Mouse (Mus musculus): Measurements from ENCODE around the gene Rtcb. TPM values are rescaled to one million over a fixed set of nuclear protein-coding genes. Genes with fewer than 3 reads are reported as not detected.

Gene Rtcb
- 110 and 131 TPM in 2 replicates for polyA plus RNA-seq (2015; fragmentation: Nextera tagmentation; extraction: Ambion mirVana)

DNA sequence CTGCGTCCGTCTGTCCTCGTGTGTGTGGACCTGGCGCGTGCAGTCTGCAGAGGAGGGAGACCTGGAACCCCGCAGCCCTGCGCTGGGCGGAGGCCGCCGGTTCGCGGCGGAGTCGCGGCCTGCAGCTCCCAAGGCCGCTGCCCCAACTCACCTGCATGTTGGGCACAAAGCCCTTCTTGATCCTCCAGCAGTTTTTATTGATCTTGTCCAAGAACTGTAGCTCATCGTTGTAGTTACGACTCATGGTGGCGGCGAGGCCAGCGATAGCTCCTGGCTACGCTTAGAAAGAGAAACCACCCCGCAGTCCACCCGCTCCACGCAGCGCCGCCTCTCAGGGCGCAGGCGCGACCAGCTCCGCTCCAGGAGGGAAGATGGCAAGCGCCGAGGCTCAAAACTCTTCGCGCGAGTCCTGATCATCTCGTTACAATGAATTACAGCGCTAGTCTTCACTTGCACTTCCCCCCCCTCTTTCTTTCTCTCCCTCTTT lies at the start of gene Rtcb:
Gene Rtcb (minus strand): TSS at position 360 of the 487 bp plus-strand sequence.
- Histone ChIP-seq H3K4me3 (peak within 1 kb of the TSS; percentile 93), H3K4me1 (replicated peaks) (peaks cover 8% of the 10 kb centered on the region), H3K9ac (peak within 1 kb of the TSS; percentile 96), H3K4me2 (peak within 1 kb of the TSS; percentile 71), H3K9me3 (replicated peaks) (no peaks in the 10 kb centered on the region), H3K27ac (peak within 1 kb of the TSS; percentile 78), H3K36me3 (peaks cover 18% of the 10 kb centered on the region), H3K27me3 (no peaks in the 10 kb centered on the region)
- under 1% methylated on average over 38 of the region's 38 CpGs for WGBS
- ATAC-seq (replicated peaks; ENCODE audit: insufficient number of reproducible peaks, insufficient read depth, low FRiP score, low read depth), result peak; percentile 85

DNA sequence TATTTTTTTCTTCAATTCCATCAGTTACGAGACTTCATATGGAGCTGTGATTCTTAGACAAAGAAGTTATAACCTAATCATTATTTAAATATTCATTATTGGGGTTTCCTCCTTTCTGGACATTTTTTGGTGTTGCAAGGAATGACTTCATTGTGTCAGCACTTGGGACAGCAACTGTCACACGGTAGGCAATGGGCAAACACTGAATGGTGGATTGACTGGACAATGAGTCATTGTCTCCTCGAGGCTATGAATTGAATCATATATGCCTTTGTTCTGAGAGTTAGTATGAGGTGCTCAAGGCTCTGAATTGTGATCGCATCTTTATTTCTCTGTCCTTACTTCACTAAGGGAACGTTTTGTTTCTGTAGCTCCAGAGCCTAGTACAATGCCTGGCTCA lies 48.8 kb upstream of the Rtcb start:
- WGBS, result 73% methylated on average over 5 of the region's 5 CpGs
- no peak for ATAC-seq (replicated peaks; ENCODE audit: insufficient number of reproducible peaks, insufficient read depth, low FRiP score, low read depth)
- H3K4me2 ChIP-seq, result no peak overlapping the region
- no peaks in the 10 kb centered on the region for H3K27me3 ChIP-seq
- H3K4me3 ChIP-seq, result no peak overlapping the region
- H3K4me1 ChIP-seq (replicated peaks), result no peaks in the 10 kb centered on the region
- no peak overlapping the region for H3K27ac ChIP-seq
- H3K9ac ChIP-seq, result no peak overlapping the region
- H3K9me3 ChIP-seq (replicated peaks), result no peaks in the 10 kb centered on the region
- H3K36me3 ChIP-seq, result no peaks in the 10 kb centered on the region

DNA sequence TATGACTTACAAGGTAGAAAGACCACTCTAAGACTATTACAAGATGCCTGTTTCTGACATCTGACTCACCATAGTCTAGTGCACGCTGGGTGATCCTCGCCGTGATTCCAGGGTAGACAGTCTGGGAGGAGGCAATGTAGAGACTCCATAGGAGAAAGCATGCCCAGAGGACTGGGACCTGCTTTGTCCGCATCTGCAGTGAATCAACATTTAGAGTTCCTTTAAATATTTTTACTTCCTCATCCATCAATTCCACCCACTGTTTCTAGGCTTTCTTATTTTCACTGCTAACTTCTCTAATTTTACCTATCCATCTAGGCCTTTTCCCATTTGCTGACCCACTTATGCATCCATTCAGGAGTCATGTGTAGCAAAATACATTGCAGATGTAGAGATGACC lies 42.8 kb upstream of the Rtcb start:
- Histone ChIP-seq H3K27ac (no peak overlapping the region), H3K9ac (no peak overlapping the region), H3K9me3 (replicated peaks) (no peaks in the 10 kb centered on the region), H3K4me3 (no peak overlapping the region), H3K4me2 (no peak overlapping the region), H3K4me1 (replicated peaks) (no peaks in the 10 kb centered on the region), H3K27me3 (no peaks in the 10 kb centered on the region), H3K36me3 (no peaks in the 10 kb centered on the region)
- WGBS, result 91% methylated on average over 4 of the region's 4 CpGs
- ATAC-seq (replicated peaks; ENCODE audit: insufficient number of reproducible peaks, insufficient read depth, low FRiP score, low read depth), result no peak

DNA sequence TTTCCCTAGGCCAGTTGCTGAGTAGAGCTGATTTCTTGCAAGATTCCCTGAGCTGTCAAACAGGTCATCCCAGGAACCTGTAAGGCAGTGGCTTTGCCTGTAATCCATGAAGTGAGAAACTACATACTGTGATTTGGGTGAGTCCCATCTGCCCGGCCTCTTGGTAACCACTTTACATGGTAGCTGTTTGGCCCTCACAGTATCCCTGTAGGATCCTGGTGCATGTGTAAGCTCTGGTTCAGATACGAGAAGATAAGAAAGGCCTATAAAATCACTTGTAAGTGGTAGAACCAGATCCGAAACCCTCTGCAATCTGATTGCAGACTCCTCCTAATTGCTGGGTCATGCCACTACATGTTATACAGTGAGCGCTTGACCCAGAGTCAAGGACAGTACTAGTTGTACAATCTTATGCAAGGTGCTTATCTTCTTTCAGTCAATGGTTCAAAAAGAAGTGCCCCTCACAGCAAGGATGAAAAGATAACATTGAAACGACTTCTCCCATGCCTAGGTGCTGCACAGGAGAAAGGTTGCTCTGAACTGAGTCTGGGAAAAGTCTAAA lies 37.0 kb upstream of the Rtcb start:
- 66% methylated on average over 5 of the region's 5 CpGs for WGBS
- H3K4me1 ChIP-seq (replicated peaks), result no peaks in the 10 kb centered on the region
- no peak overlapping the region for H3K4me2 ChIP-seq
- no peaks in the 10 kb centered on the region for H3K9me3 ChIP-seq (replicated peaks)
- no peak overlapping the region for H3K27ac ChIP-seq
- no peak overlapping the region for H3K4me3 ChIP-seq
- H3K36me3 ChIP-seq, result no peaks in the 10 kb centered on the region
- no peaks in the 10 kb centered on the region for H3K27me3 ChIP-seq
- no peak overlapping the region for H3K9ac ChIP-seq
- ATAC-seq (replicated peaks; ENCODE audit: insufficient number of reproducible peaks, insufficient read depth, low FRiP score, low read depth), result no peak

DNA sequence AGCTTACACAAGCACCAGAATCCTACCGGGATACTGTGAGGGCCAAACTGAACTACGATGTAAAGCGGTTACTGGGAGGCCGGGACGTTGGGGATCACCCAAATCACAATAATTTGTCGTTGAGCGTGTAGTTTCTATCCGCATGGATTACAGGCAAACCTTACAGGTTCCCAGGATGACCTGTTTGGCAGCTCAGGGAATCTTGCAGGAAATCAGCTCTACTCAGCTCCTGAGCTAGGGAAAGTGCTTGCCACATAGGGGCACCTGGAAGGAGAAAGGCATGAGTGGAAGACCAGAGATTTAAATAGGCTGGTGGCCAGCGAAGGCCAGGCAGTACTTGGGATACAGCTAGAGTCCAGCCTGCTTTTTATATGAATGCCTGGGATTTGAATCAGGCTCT lies 36.2 kb upstream of the Rtcb start:
- H3K27me3 ChIP-seq, result no peaks in the 10 kb centered on the region
- H3K36me3 ChIP-seq, result no peaks in the 10 kb centered on the region
- ATAC-seq (replicated peaks; ENCODE audit: insufficient number of reproducible peaks, insufficient read depth, low FRiP score, low read depth), result no peak
- no peaks in the 10 kb centered on the region for H3K9me3 ChIP-seq (replicated peaks)
- no peaks in the 10 kb centered on the region for H3K4me1 ChIP-seq (replicated peaks)
- H3K9ac ChIP-seq, result no peak overlapping the region
- H3K4me2 ChIP-seq, result no peak overlapping the region
- H3K4me3 ChIP-seq, result no peak overlapping the region
- H3K27ac ChIP-seq, result no peak overlapping the region
- WGBS, result 85% methylated on average over 9 of the region's 9 CpGs

DNA sequence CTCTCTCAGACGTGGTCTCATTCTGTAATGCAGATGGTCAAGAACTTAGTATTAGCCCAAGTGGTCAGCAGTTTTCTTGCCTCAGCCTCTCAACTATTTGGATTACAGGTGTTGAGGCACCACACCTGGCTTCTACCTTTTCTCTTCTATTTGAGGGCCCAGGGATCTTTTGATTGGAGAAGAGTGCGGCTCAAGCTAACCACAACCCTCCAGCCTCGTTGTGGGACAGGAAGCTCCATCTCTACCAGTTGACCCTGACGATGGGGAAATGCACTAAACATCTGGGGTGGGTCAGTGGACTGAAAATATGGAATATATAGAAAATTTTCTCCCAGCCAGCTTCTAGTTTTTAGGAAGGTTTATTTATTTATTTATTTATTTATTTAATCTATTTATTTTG lies 34.8 kb upstream of the Rtcb start:
- no peak overlapping the region for H3K4me2 ChIP-seq
- no peaks in the 10 kb centered on the region for H3K36me3 ChIP-seq
- 79% methylated on average over 4 of the region's 4 CpGs for WGBS
- ATAC-seq (replicated peaks; ENCODE audit: insufficient number of reproducible peaks, insufficient read depth, low FRiP score, low read depth), result no peak
- H3K4me1 ChIP-seq (replicated peaks), result no peaks in the 10 kb centered on the region
- H3K27me3 ChIP-seq, result no peaks in the 10 kb centered on the region
- no peak overlapping the region for H3K4me3 ChIP-seq
- no peak overlapping the region for H3K9ac ChIP-seq
- no peak overlapping the region for H3K27ac ChIP-seq
- H3K9me3 ChIP-seq (replicated peaks), result no peaks in the 10 kb centered on the region

DNA sequence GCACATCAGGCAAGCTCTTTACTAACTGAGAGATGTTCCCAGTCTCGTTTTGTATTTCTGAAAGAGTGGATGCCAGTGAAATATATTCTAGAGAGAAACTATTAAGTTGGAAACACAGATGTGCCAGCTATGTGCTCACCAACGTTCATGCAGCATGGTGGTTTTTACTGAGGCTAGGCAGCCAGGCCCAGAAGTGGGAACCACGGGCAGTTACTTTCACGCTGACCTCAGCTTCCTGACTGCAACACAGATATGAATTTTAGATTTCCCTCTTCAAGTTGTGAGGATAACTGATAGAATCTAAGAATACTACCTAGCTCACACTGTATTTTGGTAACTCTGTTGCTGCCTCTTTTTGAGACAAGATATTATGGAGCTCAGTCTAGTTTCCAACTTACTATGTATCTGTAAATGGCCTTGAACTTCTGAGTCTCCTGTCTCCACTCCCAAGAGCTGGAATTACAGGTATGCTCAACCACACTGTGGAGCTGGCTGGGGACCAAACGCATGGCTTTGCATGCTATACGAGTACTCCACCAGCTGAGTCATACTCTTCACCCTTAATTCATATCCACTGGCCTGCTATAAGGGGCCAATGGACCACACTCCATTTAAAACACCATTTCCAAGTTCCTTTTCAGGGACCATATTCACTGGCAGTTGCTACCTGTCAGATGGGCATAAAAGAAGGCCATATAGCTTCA lies 31.9 kb upstream of the Rtcb start:
- ATAC-seq (replicated peaks; ENCODE audit: insufficient number of reproducible peaks, insufficient read depth, low FRiP score, low read depth), result no peak
- Histone ChIP-seq H3K9ac (no peak overlapping the region), H3K4me2 (no peak overlapping the region), H3K36me3 (no peaks in the 10 kb centered on the region), H3K27me3 (no peaks in the 10 kb centered on the region), H3K4me1 (replicated peaks) (no peaks in the 10 kb centered on the region), H3K4me3 (no peak overlapping the region), H3K27ac (no peak overlapping the region), H3K9me3 (replicated peaks) (no peaks in the 10 kb centered on the region)
- 58% methylated on average over 6 of the region's 6 CpGs for WGBS

DNA sequence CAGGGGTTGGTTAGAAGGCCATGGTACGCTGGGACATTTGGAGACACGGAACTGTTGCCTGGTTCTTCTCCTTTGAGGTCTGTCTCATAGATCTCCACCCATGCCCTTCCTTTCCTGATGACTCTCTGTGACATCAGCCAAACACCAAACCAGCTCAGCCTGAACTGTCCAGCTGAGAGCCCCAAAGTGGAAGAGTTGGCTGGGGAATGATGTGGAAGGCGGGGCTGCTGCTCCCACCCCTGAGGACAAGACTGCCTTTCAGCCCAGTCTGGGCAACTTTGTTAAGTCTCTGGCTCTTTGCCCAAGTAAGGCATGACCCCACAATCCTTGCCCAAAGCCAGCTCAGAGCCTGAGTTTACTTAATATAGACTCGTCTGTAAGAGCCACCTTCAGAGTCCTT lies 15.3 kb upstream of the Rtcb start:
- Histone ChIP-seq H3K4me3 (no peak overlapping the region), H3K27me3 (no peaks in the 10 kb centered on the region), H3K27ac (no peak overlapping the region), H3K9me3 (replicated peaks) (no peaks in the 10 kb centered on the region), H3K4me1 (replicated peaks) (no peaks in the 10 kb centered on the region), H3K9ac (no peak overlapping the region), H3K36me3 (no peaks in the 10 kb centered on the region), H3K4me2 (no peak overlapping the region)
- ATAC-seq (replicated peaks; ENCODE audit: insufficient number of reproducible peaks, insufficient read depth, low FRiP score, low read depth), result no peak
- 72% methylated on average over 4 of the region's 4 CpGs for WGBS

DNA sequence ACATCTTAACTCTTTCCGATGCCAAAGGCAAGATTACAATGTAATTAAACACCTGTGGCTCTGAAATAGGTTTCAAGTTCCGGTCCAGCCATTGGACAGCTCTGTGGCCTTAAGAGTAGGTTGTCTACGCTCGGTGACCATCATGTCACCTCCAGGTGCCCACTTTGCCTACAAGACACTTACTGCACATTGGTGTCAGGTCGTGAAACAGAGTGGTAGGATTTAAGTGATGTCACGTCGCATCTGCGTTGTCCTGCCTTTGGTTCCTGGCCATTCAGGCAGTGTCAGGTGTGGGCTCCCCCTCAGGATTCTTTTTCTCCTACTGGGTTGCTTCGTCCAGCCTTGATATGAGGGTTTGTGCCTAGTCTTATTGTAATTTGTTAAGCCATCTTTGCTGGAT lies 14.2 kb upstream of the Rtcb start:
- Histone ChIP-seq H3K4me3 (no peak overlapping the region), H3K27ac (no peak overlapping the region), H3K36me3 (no peaks in the 10 kb centered on the region), H3K27me3 (no peaks in the 10 kb centered on the region), H3K4me1 (replicated peaks) (no peaks in the 10 kb centered on the region), H3K9me3 (replicated peaks) (no peaks in the 10 kb centered on the region), H3K4me2 (no peak overlapping the region), H3K9ac (no peak overlapping the region)
- WGBS, result 80% methylated on average over 9 of the region's 9 CpGs
- ATAC-seq (replicated peaks; ENCODE audit: insufficient number of reproducible peaks, insufficient read depth, low FRiP score, low read depth), result no peak

DNA sequence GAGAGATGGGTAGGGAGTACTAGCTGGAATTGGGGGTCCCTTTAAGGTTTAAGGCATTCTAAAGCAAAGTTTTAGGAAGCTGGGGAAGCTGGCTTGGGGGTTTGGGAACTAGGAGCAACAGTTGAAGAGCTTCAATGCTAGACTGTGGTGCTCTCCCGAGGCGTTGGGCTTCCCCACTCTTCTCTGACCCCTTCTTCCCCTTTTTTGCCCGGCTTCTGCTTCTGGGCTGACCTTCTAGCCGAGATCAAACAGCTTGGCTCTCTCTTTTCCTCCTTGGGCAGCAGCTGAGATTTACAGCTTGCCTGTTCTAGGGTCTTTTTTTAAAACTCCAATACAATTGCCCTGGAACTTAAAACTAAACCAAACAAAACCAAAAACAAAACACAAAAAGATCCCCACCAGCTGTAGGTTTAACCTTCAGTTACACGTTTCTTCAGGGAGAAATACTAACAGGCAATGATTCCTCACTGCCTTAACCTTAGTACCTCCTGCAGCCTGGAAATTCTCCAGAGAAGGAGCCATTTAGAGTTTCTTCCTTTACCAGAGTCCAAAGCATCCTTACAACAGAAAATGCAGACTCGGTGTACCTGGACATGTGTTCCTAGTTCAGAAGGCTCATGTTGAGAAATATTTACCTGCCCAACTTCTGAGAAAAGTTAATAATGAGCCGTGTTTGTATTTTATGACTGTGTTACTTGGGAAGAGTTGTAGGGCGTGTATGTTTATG lies 12.4 kb upstream of the Rtcb start:
- Histone ChIP-seq H3K4me2 (no peak overlapping the region), H3K9ac (no peak overlapping the region), H3K4me3 (no peak overlapping the region), H3K4me1 (replicated peaks) (no peaks in the 10 kb centered on the region), H3K27me3 (no peaks in the 10 kb centered on the region), H3K9me3 (replicated peaks) (no peaks in the 10 kb centered on the region), H3K36me3 (no peaks in the 10 kb centered on the region), H3K27ac (no peak overlapping the region)
- no peak for ATAC-seq (replicated peaks; ENCODE audit: insufficient number of reproducible peaks, insufficient read depth, low FRiP score, low read depth)
- 50% methylated on average over 8 of the region's 8 CpGs for WGBS

DNA sequence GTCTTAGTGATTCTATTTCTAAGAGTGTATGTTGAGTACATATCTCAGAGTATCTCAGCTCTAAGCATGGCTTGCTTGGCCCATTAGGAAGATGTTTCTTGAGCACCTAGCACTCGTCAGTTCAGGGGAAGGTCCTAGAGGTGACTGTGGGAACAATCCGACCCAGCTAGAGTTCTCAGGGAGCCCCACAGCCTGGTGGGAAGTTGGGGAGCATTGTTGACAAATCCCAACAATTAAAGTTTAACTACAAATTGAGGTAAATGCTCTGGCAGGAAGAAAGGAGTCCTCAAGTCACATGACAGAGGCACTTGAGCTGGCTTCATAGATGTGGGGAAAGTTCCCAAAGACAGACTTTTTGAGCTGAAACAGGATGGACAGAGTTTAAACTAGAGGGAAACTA lies 11.1 kb upstream of the Rtcb start:
- Histone ChIP-seq H3K4me3 (no peak overlapping the region), H3K9ac (no peak overlapping the region), H3K27me3 (no peaks in the 10 kb centered on the region), H3K9me3 (replicated peaks) (no peaks in the 10 kb centered on the region), H3K27ac (no peak overlapping the region), H3K4me2 (no peak overlapping the region), H3K4me1 (replicated peaks) (no peaks in the 10 kb centered on the region), H3K36me3 (no peaks in the 10 kb centered on the region)
- no peak for ATAC-seq (replicated peaks; ENCODE audit: insufficient number of reproducible peaks, insufficient read depth, low FRiP score, low read depth)
- WGBS, result 47% methylated on average over 2 of the region's 2 CpGs
